Mouse (Mus musculus) T-helper 17 cell (primary cell): ENCODE results near the gene Kat2a.

Experiments
- in situ Hi-C, 2 experiments: fragments of 300-600 bp; cut with MboI, MseI; formaldehyde crosslinking; loops; 1 replicate in 1 of 2; 2 replicates in 1 of 2; pipeline ENCODE4 v1.15.1; 2025; ENCODE audit warnings: high pct_unique_total_duplicates in 2 of 2

The Kat2a gene

DNA sequence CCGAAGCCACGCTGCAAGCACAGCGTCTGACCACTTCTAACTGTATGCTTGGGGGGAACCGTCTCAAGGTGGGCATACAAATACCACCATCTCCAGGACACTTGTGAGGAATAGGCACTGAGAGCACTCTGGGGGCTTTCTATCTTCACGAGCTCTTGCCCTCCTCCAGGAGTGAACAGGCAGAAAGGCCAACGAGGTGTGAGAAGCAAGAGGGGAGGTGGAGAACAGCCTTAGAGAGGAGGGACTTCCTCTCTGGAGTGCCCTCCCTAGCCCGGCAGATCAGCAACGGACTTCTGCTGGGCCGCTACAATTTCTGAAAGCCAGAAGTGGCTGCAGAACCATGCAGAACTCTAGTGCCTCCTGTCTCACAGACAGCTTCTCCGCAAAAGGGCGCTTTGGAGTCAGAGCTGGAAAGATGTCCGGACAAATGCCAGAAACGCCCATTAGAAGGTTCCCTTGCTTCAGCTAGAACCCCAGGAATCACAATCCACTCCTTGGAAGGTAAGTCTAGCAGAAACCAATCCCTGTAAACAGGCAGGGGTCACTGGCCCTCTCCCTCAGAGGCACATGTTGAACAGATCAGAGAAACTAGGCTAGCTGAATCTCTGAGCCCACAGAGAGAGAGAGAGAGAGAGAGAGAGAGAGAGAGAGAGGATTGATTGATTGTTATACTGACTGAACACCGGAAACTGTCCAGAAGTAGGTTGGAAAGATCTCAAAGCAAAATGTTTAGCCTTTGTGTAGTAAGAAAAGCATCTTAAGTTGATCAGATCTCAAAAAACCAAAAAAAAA lies 23.9 kb upstream of the Kat2a start:
- in situ Hi-C loops = no loop called here

DNA sequence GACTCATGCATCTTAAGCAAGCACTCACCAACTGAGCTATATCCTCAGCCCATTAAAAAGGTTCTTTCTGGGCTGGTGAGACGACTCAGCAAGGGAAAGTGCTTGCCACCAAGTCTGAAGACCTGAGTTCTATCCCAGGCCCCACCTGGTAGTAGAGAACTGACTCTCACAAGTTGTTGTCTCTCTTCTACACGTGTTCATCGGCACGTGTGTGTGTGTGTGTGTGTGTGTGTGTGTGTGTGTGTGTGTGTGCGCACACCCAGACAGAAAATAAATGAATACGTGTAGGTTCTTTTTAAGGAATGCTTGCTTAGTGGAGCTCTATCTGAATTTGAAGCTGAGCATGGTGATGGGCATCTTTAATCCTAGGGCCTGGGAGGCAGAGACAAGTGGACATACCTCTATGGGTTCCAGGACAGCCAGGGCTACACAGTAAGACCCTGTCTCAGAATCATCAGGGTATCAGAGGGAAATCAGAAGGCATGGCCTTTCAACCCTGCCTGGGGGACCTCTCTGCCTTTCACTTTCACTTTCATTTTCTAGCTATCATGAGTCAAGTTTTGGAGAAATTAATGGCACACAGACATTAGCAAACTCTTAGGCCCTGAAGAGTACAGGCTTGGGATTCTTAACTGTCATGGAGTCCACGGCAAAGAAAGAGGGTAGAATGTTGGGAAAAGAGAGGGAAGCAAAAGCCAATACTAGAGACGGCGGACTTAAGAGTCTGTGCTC lies 23.0 kb upstream of the Kat2a start:
- in situ Hi-C loops = no loop called here

DNA sequence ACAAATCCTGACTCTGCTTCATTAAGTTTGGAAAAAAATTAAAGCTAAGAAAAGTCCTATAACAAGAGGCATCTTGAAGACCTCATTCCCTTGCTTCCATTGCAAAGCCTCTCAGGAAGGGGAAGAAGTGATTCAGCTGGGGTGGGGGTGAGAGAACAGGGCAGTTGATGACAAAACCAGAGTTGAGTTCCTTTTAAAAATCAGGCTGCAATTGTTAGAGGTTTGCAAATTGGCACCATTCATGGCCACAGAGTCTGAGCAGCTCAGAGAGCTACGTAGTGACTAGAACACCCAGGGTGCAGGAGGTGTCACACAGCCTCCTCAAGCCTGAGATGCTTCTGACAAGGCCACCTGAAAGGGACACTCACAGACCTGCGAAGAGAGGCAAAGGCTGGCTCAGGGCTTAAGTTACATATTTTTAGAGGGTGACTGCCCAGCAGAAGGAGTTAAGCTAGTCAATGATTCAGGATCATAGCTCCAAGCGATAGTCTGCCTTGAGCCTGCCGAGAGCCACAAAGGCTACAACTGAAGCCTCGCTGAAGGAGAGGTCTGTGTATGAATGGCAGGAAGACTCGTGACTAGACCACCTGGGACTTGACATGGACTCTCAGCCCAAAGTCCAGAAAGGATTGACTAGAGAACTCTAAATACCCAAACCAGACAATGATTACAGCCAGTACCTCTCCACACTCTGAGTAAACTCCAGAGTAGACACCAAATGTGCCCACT lies 18.4 kb upstream of the Kat2a start:
- in situ Hi-C loops = no loop called here

DNA sequence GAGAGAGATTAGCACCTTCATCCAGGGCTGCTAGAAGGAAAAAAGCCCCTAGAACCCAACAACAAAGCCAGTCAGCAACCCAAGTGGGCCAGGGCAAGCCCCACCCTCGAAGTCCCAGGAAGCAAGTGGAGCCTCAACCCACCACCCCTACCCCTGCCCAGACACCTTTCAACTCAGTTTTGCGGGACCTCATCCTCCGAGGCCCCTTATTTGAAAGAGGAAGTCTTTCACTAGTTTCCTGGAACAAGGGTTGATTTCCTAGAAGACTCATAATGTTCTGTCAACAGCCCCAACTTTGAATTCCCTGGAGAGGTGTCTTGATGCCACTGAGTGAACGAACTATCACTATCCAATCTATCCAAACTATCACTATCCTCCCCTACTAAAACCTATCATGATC lies 17.7 kb upstream of the Kat2a start:
- in situ Hi-C loops = no loop called here

DNA sequence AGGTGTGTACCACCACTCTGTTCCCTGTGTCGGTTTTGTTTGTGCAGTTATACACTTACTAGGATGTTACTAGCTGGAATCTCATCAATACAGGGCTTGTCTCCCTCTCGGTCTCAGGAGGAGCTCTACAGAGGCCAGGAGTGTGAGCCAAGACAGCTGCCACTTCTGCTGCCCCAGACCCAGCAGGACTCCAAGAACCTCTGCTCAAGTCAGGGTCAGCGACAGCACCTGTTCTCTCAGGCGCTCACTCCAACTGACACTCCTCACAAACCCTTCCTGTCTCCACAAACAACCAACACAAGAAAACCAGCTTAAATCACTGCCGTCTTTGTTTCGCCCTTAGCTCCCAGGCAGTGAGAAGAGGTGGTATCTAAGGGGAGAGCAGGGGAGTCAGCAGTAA lies 16.3 kb upstream of the Kat2a start:
- in situ Hi-C loops = no loop called here

DNA sequence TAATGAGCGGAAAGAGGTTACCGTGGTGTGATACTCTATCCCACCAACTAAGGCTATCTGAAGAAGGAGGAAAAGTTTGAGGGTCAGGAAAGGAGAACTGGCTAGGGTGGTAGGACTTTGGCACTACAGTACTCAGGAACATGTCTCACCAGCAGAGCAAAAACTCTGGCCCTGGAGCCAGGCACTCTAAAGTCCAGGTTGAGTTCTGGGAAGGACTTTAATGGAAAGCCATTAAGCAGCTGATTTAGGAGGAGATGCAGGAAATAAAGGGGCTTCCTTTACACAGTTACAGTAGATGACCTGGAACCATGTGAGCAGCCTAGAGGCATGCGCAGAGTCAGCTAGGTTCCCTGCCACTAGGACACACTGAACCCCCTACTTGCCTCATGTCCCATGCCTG lies 14.9 kb upstream of the Kat2a start:
- in situ Hi-C loops = no loop called here

DNA sequence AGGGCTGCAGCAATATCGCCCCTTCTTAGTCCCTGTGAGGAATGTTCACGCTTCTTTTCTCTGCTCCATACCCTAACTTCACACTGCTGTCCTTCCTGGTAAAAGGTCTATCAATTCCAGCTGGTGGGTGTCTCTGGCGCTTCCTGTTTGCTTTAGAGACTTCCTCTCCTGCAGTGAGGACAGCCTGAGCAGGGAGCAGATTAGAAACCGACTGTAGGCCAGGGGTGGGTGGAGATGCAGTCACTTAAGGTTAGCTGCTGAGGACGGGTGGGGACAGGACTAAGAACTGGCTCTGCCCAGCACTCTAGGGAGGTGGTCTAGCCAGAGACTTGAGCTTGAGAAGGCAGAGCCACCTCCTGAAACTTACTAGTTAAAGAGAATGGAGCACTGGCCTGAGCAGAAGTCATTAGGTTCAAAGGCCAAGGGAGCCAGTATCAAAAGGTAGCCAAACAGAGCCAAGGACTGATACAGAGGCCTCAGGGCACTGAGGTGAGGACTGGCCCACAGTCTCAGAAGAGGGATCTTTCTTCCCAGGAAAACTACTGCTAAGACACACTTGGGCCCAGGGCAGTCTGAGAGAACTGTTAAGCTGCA lies 12.8 kb upstream of the Kat2a start:
- in situ Hi-C loops = no loop called here

DNA sequence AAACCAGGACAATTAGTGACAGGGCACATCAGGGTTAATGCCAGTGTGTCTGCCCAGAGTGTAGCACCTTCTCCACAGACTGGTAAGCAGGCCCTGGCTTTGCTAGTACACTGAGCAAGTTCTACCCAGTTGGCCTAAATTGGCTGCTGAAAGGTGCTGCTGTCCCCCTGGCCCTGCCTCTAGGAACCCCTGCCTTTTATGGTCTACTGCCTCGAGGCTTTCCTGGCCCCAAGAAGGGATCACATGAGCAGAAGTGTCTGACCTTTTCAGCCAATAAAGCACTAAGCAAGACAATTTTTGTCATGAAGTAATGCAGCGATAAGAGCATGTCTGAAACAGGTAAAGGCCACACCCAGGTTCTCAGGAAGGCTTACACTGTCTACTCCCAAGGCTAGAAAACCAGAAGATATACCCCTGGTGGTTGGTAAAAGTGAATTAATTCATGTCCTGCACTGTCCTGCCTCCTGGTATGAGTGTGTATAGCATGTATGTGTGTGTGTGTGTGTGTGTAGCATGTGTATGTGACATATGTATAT lies 10.3 kb upstream of the Kat2a start:
- in situ Hi-C loops = no loop called here

DNA sequence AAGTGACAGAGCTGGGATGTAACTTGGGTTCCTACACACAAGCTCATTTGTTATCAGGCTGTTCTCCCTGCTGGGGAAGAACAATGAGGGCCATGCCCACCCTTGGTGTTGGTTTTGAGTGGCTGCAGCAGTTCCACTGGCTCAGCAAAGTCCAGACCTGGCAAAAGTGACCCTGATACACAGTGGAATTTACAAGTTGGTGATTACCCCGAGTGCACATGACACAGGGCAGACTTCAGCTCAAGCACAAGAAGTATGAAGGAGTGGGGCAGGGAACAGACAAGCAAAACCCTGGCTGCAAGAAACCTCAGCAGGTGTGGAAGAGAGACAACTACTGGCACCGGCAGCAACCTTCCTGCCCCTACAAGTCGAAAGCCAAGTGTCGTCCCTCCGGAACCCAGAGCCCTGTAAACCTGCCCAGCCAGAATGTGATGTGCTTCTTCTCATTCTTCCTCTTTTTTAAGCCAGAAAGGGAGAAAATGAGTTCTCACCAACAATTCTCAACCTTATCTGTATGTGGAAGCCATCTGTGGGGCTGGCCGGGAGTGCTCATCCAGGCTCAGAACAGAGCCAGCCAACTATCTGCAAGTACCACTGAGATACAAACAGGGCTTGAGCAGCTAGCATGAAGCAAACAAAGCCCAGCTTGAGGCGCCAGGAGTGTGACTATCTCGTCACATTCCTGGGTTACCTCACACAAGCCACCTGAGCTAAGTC lies 9.7 kb upstream of the Kat2a start:
- in situ Hi-C loops = no loop called here

DNA sequence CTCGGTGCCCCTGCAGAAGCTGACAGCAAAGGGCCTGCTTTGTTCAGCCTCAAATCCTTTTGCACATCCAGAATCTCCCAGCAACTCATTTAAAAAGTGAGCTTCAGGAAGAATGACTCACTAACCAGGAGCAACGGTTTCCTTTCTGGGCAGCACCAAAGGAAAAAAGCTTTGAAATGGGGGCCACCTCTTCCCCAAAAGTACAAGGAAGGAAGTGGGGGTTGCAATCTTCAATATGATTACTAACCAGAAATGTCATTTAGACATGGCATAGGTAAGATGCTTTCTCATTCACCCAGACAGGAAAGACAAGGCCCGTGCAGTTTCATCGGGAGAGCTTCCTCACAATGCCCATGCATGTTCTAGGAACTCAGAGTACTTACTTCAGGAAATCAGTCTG lies 9.0 kb upstream of the Kat2a start:
- in situ Hi-C loops = no loop called here

DNA sequence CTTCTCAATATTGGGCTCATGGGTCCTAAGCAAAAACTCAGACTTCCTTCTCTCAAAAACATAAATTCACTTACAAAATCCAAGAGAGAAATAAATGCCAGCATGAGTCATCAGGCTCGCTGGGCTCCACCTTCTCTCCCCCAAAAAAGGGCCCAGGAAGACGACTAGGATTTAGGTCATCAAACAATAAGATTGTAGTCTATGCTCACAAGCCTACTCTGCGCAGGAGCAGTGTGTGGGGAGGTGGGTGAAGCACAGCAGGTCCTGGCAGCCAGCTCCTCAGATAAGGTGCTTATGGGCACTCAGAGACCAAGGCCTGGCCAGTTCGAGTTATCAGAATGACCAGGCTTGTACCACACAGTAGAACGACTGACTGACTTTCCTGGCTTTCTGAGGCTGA lies 8.1 kb upstream of the Kat2a start:
- in situ Hi-C loops = no loop called here

DNA sequence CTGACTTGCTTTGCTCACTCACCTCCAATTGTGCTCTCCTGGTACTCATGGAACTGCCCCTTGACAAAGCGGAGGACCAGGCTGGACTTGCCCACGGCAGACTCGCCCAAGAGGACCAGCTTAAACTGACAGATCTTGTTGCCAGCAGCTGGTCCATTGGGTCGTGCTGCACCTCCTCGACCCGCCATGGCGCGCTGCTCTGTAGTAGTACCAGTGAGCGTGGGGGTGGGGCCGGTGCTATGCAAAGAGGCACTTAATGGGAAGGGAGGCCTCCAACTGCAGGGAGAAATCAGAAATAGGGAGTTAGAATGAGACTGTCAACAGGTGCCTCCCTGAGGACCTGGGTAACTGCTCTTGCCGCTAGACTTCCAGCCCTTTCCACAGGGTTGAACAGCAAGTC lies 7.6 kb upstream of the Kat2a start:
- in situ Hi-C loops = no loop called here

DNA sequence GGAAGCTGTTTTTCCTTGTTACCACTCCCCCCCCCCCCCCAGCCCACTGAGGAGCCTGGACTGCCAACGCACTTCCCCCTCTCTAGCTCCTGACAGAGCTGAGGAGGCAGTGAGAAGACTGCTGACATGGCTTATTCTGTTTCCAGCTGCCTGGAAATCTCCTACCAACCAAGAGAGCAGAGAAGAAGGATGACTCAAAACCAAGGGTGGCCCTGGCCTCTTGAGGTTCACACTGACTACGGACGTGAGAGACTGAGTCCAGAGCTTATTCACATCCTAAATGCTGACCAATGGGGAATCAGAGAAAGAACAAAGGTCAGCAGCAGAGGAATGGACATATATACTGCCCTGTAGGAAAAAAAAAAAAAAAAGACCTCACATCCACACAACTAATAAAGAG lies 7.0 kb upstream of the Kat2a start:
- in situ Hi-C loops = no loop called here

DNA sequence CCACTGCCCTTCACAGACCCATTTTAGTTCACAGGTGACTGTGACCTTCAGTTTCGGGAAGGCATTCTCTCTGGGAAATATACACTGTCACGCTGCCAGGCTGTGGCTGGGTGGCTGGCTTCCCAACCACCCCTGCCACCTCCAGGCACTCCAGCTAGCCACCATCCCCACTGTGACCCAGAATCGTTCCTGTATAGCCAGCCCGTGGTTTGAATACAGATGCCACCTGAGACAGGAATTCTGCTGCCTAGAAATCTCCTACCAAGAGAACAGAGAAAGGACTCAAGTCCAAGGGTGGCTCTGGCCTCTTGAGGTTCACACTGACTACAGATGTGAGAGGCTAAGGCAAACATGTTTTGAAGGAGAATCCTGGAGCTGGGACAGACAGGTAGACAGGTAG lies 6.6 kb upstream of the Kat2a start:
- in situ Hi-C loops = no loop called here

DNA sequence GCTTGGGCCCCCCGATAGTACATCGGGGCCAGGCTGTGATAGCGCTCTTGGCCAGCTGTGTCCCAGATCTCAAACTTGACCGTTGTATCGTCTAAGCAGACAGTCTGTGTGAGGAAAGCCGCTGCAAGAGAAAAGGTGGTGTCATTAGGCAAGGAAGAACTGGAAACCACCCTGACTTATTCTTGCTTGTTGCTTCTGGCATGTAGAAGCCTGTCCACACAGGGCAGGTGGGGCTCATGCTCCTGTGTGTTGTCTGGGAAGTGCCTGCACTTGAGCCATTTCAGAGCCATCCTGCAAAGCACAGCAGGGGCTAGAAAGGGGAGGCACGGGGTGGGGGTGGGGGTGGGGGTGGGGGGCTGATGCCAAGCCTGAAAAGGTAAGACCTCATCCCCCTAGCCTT lies 6.2 kb upstream of the Kat2a start:
- in situ Hi-C loops = no loop called here

DNA sequence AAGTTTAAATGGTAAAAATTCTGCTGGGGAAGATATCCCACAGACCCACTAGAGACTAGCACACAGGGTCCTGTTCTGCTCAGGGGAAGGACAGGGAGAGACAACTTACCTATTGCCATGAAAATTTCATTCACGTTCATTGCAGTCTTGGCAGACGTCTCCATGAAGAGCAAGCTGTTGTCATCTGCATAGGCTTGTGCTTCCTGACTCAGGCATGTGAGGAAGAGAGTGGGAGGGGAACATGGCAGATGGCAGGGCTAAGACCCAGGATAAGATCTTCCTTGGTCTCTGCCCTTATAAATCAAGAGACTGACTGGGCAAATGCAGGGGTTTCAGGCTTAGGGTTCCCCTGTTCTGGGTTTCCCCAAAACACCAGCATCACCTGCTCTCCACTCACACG lies 4.4 kb upstream of the Kat2a start:
- in situ Hi-C loops = no loop called here

DNA sequence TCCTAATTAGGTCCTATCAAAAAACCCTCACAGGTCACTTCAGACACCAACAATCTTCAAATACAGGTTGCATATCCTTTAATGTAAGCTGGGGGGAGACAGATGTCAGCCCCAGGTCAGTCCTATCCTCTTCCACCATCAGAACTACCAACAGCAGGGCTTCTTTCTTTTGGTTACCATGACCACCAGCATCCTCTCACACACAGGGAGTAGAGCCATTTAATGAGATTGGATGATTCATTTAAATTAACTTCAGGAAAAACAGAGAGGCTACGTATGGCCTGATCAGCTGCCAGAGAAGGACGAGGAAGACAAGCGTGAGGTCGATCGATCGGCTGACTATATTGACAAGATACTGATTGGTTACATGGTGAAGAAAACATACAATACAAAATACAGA lies 2.7 kb upstream of the Kat2a start:
- in situ Hi-C loops = no loop called here

DNA sequence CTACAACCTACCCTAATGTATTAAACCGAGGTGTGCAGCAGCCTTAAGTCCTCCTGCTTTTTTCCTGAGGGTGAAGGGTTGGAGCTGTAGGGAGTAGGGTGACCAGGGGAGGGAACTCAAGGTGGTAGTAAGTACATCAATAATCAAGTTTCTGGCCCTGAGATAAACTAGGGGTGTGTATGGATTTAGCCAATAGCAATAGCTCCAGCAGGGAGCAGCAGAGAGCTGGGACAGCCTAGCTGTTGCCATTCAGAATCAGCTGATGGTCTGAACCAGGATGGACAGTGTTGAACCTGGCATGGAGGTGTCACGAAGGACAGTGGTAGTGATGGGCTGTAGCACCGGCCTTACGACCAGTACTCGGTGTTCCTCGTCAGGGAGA lies 2.3 kb upstream of the Kat2a start:
- in situ Hi-C loops = no loop called here

DNA sequence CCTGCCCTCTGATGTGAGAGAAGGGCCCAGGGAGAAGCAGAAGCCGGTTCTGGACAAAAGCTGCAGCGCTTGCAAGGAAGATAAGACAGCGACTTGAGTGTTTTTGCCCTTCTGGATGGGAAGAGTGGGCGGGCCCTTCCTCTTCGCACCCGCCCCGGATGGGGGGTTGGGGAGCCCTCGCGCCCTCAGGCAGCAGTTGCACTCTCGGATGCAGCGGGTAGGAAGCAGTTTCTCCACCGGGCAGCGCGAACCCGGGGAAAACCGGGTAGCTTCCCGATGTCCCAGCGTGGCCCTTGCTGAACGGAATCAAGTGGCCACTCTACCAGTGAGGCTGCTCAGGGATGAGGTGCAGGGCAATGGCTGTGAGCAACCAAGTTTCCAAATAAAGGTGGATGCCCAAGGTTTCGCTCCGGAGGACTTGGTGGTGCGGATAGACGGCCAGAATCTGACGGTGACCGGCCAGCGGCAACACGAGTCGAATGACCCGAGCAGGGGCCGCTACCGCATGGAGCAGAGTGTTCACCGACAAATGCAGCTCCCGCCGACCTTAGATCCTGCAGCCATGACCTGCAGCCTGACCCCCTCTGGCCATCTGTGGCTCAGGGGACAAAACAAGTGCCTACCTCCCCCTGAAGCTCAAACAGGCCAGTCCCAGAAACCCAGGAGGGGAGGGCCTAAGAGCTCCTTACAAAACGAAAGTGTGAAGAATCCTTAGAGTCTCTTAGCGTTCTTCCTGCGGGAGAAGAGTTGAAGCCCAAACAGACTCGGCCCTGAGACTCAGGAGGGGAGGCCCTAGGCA lies 1.7 kb upstream of the Kat2a start, which contains the start of gene Hspb9:
Gene Hspb9, plus strand, starts transcription at position 116 of the 799 bp plus-strand sequence.
- in situ Hi-C loops = no loop called here

DNA sequence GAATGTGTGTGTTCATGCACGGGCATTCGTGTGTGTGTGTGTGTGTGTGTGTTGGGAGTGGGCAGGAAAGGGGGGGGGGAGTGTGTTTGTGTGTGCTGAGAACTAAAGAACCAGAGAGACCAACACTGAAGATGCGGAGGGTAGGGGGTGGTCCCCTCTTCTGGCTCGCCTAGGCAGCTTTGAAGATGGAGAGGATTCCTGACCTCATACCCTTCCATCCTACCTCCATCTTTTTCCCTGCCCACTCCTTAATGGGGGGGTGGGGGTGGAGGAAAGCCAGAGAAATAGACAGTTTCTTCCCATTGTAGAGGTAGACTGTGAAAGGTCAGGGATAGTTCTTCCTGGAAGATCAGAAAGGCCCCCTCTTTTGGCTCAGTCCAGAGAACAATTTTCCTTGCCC lies 909 bp upstream of the Kat2a start:
- in situ Hi-C loops = no loop called here

DNA sequence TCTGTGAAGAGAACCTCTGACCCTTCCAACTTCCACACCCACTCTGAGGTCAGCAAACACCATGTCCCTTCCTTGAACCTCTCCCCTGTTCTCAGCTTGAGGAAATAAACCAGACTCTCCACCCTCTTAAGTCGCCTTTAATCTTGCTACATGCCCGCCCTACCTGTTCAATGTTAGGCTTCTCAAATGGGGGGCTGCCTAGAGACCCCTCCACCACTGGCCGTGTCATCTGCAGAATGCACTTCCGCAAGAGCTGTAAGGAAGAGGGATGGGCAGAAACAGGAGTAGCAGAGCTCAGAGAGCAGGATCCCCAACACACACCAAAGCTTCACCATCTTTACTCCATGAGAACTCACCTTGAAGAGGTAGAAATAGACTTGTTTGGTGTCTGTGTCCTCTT lies 1.3 kb downstream of the Kat2a start:
- in situ Hi-C loops = no loop called here
